Mouse (Mus musculus) G1E (cell line): Measurements from ENCODE around the gene Sp6. TPM values are rescaled to one million over a fixed set of nuclear protein-coding genes. Genes with fewer than 3 reads are reported as not detected.
A peak's percentile ranks its signal among the peaks of the same experiment; 100 is the strongest.

ENCODE experiments used
- ATAC-seq: 2 replicates; pipeline ENCODE4 v1.8.0; 2016; ENCODE audit warnings: mild to moderate bottlenecking; ENCODE audit not compliant: insufficient number of reproducible peaks, poor library complexity, low FRiP score, severe bottlenecking; ENCODE audit errors: extremely low read depth
- DNase-seq: peaks from one replicate; pipeline ENCODE4 v3.0.0; 2012; ENCODE audit warnings: low spot score
- H3K27me3 ChIP-seq: 2 replicates; pipeline ENCODE4 v1.6.1; 2012; ENCODE audit warnings: mild to moderate bottlenecking, low read length, inconsistent platforms; ENCODE audit not compliant: insufficient read depth
- H3K36me3 ChIP-seq: replicated peaks from 2 replicates; pipeline ENCODE3; 2012; ENCODE audit warnings: mild to moderate bottlenecking, inconsistent platforms
- H3K4me1 ChIP-seq: 2 replicates; pipeline ENCODE4 v1.6.1; 2012; ENCODE audit warnings: low read depth, low read length, inconsistent platforms, mixed read lengths; ENCODE audit not compliant: insufficient read depth
- H3K4me3 ChIP-seq: 2 replicates; pipeline ENCODE4 v1.5.1; 2012; ENCODE audit warnings: low read depth, mild to moderate bottlenecking, inconsistent platforms, low read length, moderate library complexity, mixed read lengths
- H3K9me3 ChIP-seq: replicated peaks from 2 replicates; pipeline ENCODE4 v1.6.1; 2012; ENCODE audit warnings: inconsistent platforms
- CTCF ChIP-seq: IDR thresholded peaks from 2 replicates; pipeline ENCODE4 v1.5.1; 2012; ENCODE audit warnings: low read depth, low read length, inconsistent platforms, mixed read lengths
- GATA1 ChIP-seq: IDR thresholded peaks from 2 replicates; pipeline ENCODE4 v1.6.1; 2012; ENCODE audit warnings: borderline replicate concordance, low read length, inconsistent platforms, mixed read lengths
- GATA2 ChIP-seq: IDR thresholded peaks from 2 replicates; pipeline ENCODE4 v1.6.1; 2012; ENCODE audit warnings: low read depth, low read length, inconsistent platforms, borderline replicate concordance
- POLR2AphosphoS5 ChIP-seq: IDR thresholded peaks from 2 replicates; pipeline ENCODE4 v1.6.1; 2012; ENCODE audit warnings: low read depth, low read length, inconsistent platforms; ENCODE audit not compliant: insufficient replicate concordance
- TAL1 ChIP-seq: conservative IDR thresholded peaks from 2 replicates; pipeline ENCODE4 v1.6.1; 2012; ENCODE audit warnings: low read depth, low read length, inconsistent platforms, mixed read lengths
- polyA plus RNA-seq: library from polyadenylated mRNA; stranded (reverse); fragments of >175 nt; gene quantifications from 2 replicates; pipeline ENCODE4 v1.2.3, GENCODE M21; 2012
- total RNA-seq, 2 experiments: library from RNA; stranded (forward) in 1 of 2; stranded (reverse) in 1 of 2; fragments of 200-1000 nt in 1 of 2; fragments of >200 nt in 1 of 2; fragmentation: Nextera tagmentation in 1 of 2; gene quantifications; 2 replicates each; pipeline ENCODE4 v1.2.3; 2014 to 2017

Sp6 gene
- total and polyA plus RNA-seq, 3 experiments: 0.05 TPM; not detected in 2

- TF ChIP-seq TAL1: no peak
- TF ChIP-seq GATA1: no peak
- no peak for TF ChIP-seq GATA2
- no peak for TF ChIP-seq POLR2AphosphoS5
- TF ChIP-seq CTCF: no peak
- Histone ChIP-seq H3K4me1 (peaks cover 32% of the 10 kb centered on the region), H3K4me3 (no peak overlapping the region), H3K27me3 (peaks cover 10% of the 10 kb centered on the region), H3K9me3 (no peaks in the 10 kb centered on the region), H3K36me3 (peaks cover 31% of the 10 kb centered on the region)
- no peak for ATAC-seq
- DNase-seq: no peak
Measured at GRCm38 (mm10) chr11:97031977-97032376, 18.8 kb downstream of the Sp6 start.

- Histone ChIP-seq H3K36me3 (peaks cover 31% of the 10 kb centered on the region), H3K9me3 (no peaks in the 10 kb centered on the region), H3K27me3 (peaks cover 8% of the 10 kb centered on the region), H3K4me3 (no peak overlapping the region), H3K4me1 (peaks cover 32% of the 10 kb centered on the region)
- DNase-seq (no peak), ATAC-seq (no peak)
- TF ChIP-seq TAL1: no peak
- no peak for TF ChIP-seq CTCF
- TF ChIP-seq GATA2: no peak
- TF ChIP-seq POLR2AphosphoS5: no peak
- TF ChIP-seq GATA1: no peak
Measured at GRCm38 (mm10) chr11:97032499-97032898, 19.3 kb downstream of the Sp6 start.

- TF ChIP-seq CTCF: no peak
- TF ChIP-seq GATA2: no peak
- no peak for TF ChIP-seq GATA1
- TF ChIP-seq POLR2AphosphoS5: no peak
- no peak for TF ChIP-seq TAL1
Measured at GRCm38 (mm10) chr11:97033781-97034180, 20.6 kb downstream of the Sp6 start.

GRCm38 (mm10) chr11:97036141-97036540, 22.9 kb downstream of the Sp6 start:
- Histone ChIP-seq H3K4me3 (no peak overlapping the region), H3K4me1 (peaks cover 24% of the 10 kb centered on the region), H3K9me3 (no peaks in the 10 kb centered on the region), H3K36me3 (peaks cover 31% of the 10 kb centered on the region), H3K27me3 (peaks cover 7% of the 10 kb centered on the region)
- no peak for DNase-seq
- no peak for ATAC-seq
- no peak for TF ChIP-seq GATA1
- TF ChIP-seq POLR2AphosphoS5: no peak
- TF ChIP-seq TAL1: no peak
- TF ChIP-seq GATA2: no peak
- no peak for TF ChIP-seq CTCF

More at GRCm38 (mm10) chr11:97033781-97034180, 20.6 kb downstream of the Sp6 start:
- DNase-seq (no peak), ATAC-seq (no peak)
- Histone ChIP-seq H3K4me3 (no peak overlapping the region), H3K9me3 (no peaks in the 10 kb centered on the region), H3K4me1 (peaks cover 30% of the 10 kb centered on the region), H3K27me3 (peaks cover under 1% of the 10 kb centered on the region; the same call in 1 of the 2 replicates), H3K36me3 (peaks cover 31% of the 10 kb centered on the region)

- no peak overlapping the region for H3K4me3 ChIP-seq
- no peak for DNase-seq
Measured at GRCm38 (mm10) chr11:97038881-97039280, 25.7 kb downstream of the Sp6 start.

GRCm38 (mm10) chr11:97040301-97041021, 27.3 kb downstream of the Sp6 start:
- ATAC-seq (no peak), DNase-seq (no peak)
- Histone ChIP-seq H3K4me1 (peaks cover 33% of the 10 kb centered on the region), H3K9me3 (no peaks in the 10 kb centered on the region), H3K27me3 (peaks cover 7% of the 10 kb centered on the region), H3K4me3 (peak overlapping the region; percentile 84), H3K36me3 (peaks cover 30% of the 10 kb centered on the region)
- no peak for TF ChIP-seq TAL1
- no peak for TF ChIP-seq GATA1
- TF ChIP-seq GATA2: no peak
- TF ChIP-seq POLR2AphosphoS5: no peak
- no peak for TF ChIP-seq CTCF

More at GRCm38 (mm10) chr11:97038881-97039280, 25.7 kb downstream of the Sp6 start:
- H3K27me3 ChIP-seq: peaks cover 7% of the 10 kb centered on the region
- TF ChIP-seq TAL1 (no peak), GATA1 (no peak), GATA2 (no peak), POLR2AphosphoS5 (no peak), CTCF (no peak)
- peaks cover 24% of the 10 kb centered on the region for H3K36me3 ChIP-seq
- no peaks in the 10 kb centered on the region for H3K9me3 ChIP-seq
- peaks cover 36% of the 10 kb centered on the region for H3K4me1 ChIP-seq
- no peak for ATAC-seq
